Mouse (Mus musculus) forebrain, embryonic 11.5 days (tissue): ENCODE results near the gene Meaf6. TPM values are rescaled to one million over a fixed set of nuclear protein-coding genes. Genes with fewer than 3 reads are reported as not detected.

ENCODE experiments used
- ATAC-seq: fragments of 200-750 bp; cut with Nextera tagmentation; replicated peaks from 2 replicates; pipeline ENCODE4 v1.8.0; 2017; ENCODE audit warnings: moderate TSS enrichment; ENCODE audit not compliant: low FRiP score
- DNase-seq: peaks from one replicate; pipeline ENCODE4 v3.0.0-alpha.2; 2017; ENCODE audit warnings: low spot score
- H3K27ac ChIP-seq: fragments of 300-500 bp; sonication (generic); 2 replicates; pipeline ENCODE4 v1.5.1; 2014; ENCODE audit warnings: low read depth, low read length
- H3K27me3 ChIP-seq: fragments of 300-500 bp; sonication (generic); 2 replicates; pipeline ENCODE4 v1.6.1; 2014; ENCODE audit warnings: mild to moderate bottlenecking, low read length, mixed read lengths; ENCODE audit not compliant: control insufficient read depth, insufficient read depth
- H3K36me3 ChIP-seq: fragments of 300-500 bp; sonication (generic); 2 replicates; pipeline ENCODE4 v1.6.1; 2014; ENCODE audit warnings: mild to moderate bottlenecking, low read length, moderate library complexity, mixed read lengths; ENCODE audit not compliant: control insufficient read depth, insufficient read depth
- H3K4me1 ChIP-seq: fragments of 300-500 bp; sonication (generic); replicated peaks from 2 replicates; pipeline ENCODE4 v1.6.1; 2014; ENCODE audit warnings: low read length, mixed read lengths; ENCODE audit not compliant: control insufficient read depth, insufficient read depth
- H3K4me2 ChIP-seq: fragments of 300-500 bp; sonication (generic); 2 replicates; pipeline ENCODE4 v1.6.1; 2014; ENCODE audit warnings: low read depth, mild to moderate bottlenecking, low read length, moderate library complexity, mixed read lengths; ENCODE audit not compliant: severe bottlenecking
- H3K4me3 ChIP-seq: fragments of 300-500 bp; sonication (generic); 2 replicates; pipeline ENCODE4 v1.5.1; 2014; ENCODE audit warnings: low read depth, low read length
- H3K9ac ChIP-seq: fragments of 300-500 bp; sonication (generic); 2 replicates; pipeline ENCODE4 v1.6.1; 2014; ENCODE audit warnings: low read length
- H3K9me3 ChIP-seq: fragments of 300-500 bp; sonication (generic); 2 replicates; pipeline ENCODE4 v1.6.1; 2016; ENCODE audit warnings: low read length, mixed read lengths; ENCODE audit not compliant: control insufficient read depth
- WGBS: fragments of 180-500 bp; shearing (Covaris S2); extraction: QIAGEN DNeasy Blood & Tissue Kit; methylation state at CpG from one replicate; pipeline ENCODE4 v1.1.7; 2014; 5-methylcytosine and 5-hydroxymethylcytosine counted together
- polyA plus RNA-seq: library from polyadenylated mRNA; unstranded; fragments of >200 nt; fragmentation: Nextera tagmentation; extraction: Ambion mirVana; gene quantifications from 2 replicates; pipeline ENCODE4 v1.2.1, GENCODE M21; 2014

Gene Meaf6
- polyA plus RNA-seq, 1 experiment from 2014 or later = 109 TPM

- H3K27me3 ChIP-seq = peaks cover 2% of the 10 kb centered on the region; the same call in 1 of the 2 replicates
- 72% methylated on average over 5 of the region's 5 CpGs for WGBS
- no peak for ATAC-seq
These were observed 59.3 kb downstream of the Meaf6 start for GRCm38 (mm10) chr4:125144211-125144610.

DNA sequence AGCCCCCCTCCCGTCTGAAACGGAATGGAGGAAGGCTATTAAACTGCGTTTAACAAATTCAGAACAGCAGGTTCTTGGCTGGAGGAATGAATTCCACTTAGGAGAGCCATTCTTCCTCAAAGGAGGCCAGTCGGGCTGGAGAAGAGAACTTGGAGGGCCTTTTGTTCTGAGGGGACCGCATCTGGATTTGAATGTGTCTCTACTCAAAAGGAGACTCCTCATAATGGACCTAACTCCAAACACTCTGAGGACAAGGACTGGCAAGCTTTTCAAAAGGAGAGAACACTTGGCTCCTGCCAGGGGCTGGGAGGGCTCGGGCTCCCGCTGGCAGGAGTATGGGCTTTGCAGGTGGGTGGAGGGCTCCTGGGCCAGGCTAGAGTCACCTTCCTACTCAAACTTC is 59.7 kb downstream of the Meaf6 start:
- Histone ChIP-seq H3K4me3 (no peak overlapping the region), H3K27ac (no peak overlapping the region), H3K9ac (no peak overlapping the region), H3K4me1 (no peaks in the 10 kb centered on the region; the same call in 1 of the 2 replicates), H3K9me3 (no peaks in the 10 kb centered on the region), H3K36me3 (no peaks in the 10 kb centered on the region), H3K4me2 (no peak overlapping the region), H3K27me3 (peaks cover 2% of the 10 kb centered on the region; the same call in 1 of the 2 replicates)
- no peak for ATAC-seq
- WGBS = 15% methylated on average over 7 of the region's 7 CpGs
- DNase-seq = no peak

More at GRCm38 (mm10) chr4:125144211-125144610, 59.3 kb downstream of the Meaf6 start:
- no peak overlapping the region for H3K4me3 ChIP-seq
- no peaks in the 10 kb centered on the region for H3K36me3 ChIP-seq
- no peak for DNase-seq
- no peak overlapping the region for H3K9ac ChIP-seq
- no peaks in the 10 kb centered on the region for H3K9me3 ChIP-seq
- no peak overlapping the region for H3K27ac ChIP-seq
- H3K4me2 ChIP-seq = no peak overlapping the region
- H3K4me1 ChIP-seq = no peaks in the 10 kb centered on the region; the same call in 1 of the 2 replicates

- no peaks in the 10 kb centered on the region for H3K9me3 ChIP-seq
- no peaks in the 10 kb centered on the region for H3K36me3 ChIP-seq
- H3K9ac ChIP-seq = no peak overlapping the region
These were observed 60.3 kb downstream of the Meaf6 start for GRCm38 (mm10) chr4:125145213-125145612.

DNA sequence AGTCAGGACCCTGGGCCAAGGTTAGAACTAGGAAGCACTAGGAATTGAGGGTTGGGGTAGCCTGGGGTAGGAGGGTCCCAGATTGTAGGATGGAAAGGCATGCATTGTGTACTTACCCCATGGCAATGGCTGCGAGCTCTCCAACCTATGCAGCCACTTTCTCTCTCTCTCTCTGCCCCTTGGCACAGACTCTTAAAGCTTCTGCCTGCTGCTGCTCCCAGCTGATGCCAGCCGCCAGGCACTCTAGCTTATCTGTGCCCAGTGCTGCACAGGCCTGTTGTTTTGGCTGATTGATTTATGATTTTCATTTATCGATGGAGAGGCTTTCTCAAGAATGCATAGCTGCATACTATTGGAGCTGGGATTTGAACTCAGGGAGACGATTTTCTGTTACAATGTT is 63.0 kb downstream of the Meaf6 start:
- DNase-seq (no peak), ATAC-seq (no peak)
- Histone ChIP-seq H3K9me3 (no peaks in the 10 kb centered on the region), H3K4me1 (no peaks in the 10 kb centered on the region; the same call in 1 of the 2 replicates), H3K27me3 (0 out of 2 replicates have a peak, but pooled peaks cover 2% of the 10 kb centered on the region), H3K9ac (no peak overlapping the region), H3K36me3 (no peaks in the 10 kb centered on the region), H3K27ac (no peak overlapping the region), H3K4me2 (no peak overlapping the region), H3K4me3 (no peak overlapping the region)
- 90% methylated on average over 4 of the region's 4 CpGs for WGBS

More at GRCm38 (mm10) chr4:125145213-125145612, 60.3 kb downstream of the Meaf6 start:
- WGBS = 47% methylated on average over 10 of the region's 10 CpGs
- Histone ChIP-seq H3K27me3 (peaks cover 2% of the 10 kb centered on the region; the same call in 1 of the 2 replicates), H3K4me1 (no peaks in the 10 kb centered on the region; the same call in 1 of the 2 replicates), H3K4me3 (no peak overlapping the region), H3K4me2 (no peak overlapping the region), H3K27ac (no peak overlapping the region)
- DNase-seq (no peak), ATAC-seq (no peak)

- H3K4me1 ChIP-seq = no peaks in the 10 kb centered on the region; the same call in 1 of the 2 replicates
These were observed 64.5 kb downstream of the Meaf6 start for GRCm38 (mm10) chr4:125149460-125149859.

DNA sequence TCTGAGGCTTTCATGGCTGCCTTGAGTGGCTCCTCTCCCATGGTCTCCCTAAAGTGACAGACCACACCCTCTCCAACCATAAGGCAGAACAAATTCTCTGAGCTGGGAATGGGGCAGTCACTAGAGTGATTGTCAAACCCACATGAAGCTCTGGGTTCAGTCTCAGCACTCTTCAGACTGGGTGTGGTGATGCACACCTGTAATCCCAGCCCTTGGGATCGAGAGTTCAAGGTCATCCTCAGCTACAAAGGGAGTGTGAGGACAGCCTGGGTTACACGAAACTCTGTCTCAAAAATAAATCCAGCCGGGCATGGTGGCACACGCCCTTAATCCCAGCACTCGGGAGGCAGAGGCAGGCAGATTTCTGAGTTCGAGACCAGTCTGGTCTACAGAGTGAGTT is 67.5 kb downstream of the Meaf6 start:
- Histone ChIP-seq H3K4me1 (no peaks in the 10 kb centered on the region), H3K27me3 (no peaks in the 10 kb centered on the region), H3K27ac (no peak overlapping the region), H3K4me2 (no peak overlapping the region), H3K9me3 (no peaks in the 10 kb centered on the region), H3K36me3 (no peaks in the 10 kb centered on the region), H3K4me3 (no peak overlapping the region), H3K9ac (no peak overlapping the region)
- 90% methylated on average over 6 of the region's 6 CpGs for WGBS
- ATAC-seq (no peak), DNase-seq (no peak)

More at GRCm38 (mm10) chr4:125149460-125149859, 64.5 kb downstream of the Meaf6 start:
- no peaks in the 10 kb centered on the region for H3K9me3 ChIP-seq
- H3K36me3 ChIP-seq = no peaks in the 10 kb centered on the region
- H3K4me3 ChIP-seq = no peak overlapping the region
- H3K4me2 ChIP-seq = no peak overlapping the region
- DNase-seq (no peak), ATAC-seq (no peak)
- 35% methylated on average over 5 of the region's 5 CpGs for WGBS
- no peak overlapping the region for H3K9ac ChIP-seq
- no peak overlapping the region for H3K27ac ChIP-seq
- H3K27me3 ChIP-seq = 0 out of 2 replicates have a peak, but pooled peaks cover 2% of the 10 kb centered on the region

GRCm38 (mm10) chr4:125153659-125154241 is 68.8 kb downstream of the Meaf6 start:
- H3K9me3 ChIP-seq = no peaks in the 10 kb centered on the region
- H3K36me3 ChIP-seq = no peaks in the 10 kb centered on the region
- H3K27me3 ChIP-seq = no peaks in the 10 kb centered on the region
- no peak overlapping the region for H3K4me3 ChIP-seq
- no peak for ATAC-seq
- H3K27ac ChIP-seq = no peak overlapping the region
- H3K9ac ChIP-seq = no peak overlapping the region
- DNase-seq = no peak
- 76% methylated on average over 4 of the region's 4 CpGs for WGBS
- no peaks in the 10 kb centered on the region for H3K4me1 ChIP-seq
- no peak overlapping the region for H3K4me2 ChIP-seq

- no peak for DNase-seq
- WGBS = 90% methylated on average over 5 of the region's 5 CpGs
These were observed 70.7 kb downstream of the Meaf6 start for GRCm38 (mm10) chr4:125155646-125156045.

DNA sequence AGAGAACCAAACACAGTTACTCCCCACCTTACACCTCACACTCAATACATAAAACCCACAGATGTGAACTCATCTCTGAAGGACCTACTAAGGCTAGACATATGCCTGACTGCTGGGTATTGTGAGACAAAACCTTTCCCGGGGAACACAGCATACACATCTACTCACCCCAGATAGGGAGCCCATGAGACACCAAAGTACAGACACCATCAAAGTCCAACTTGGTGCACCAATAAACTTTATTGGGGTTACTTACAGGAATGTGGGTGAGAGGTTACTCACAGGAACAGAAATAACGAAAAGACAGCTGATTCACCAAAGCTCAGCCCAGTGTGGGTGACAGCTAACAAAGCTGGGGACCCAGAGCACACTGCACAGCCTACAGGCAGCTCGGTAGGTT is 72.4 kb downstream of the Meaf6 start:
- Histone ChIP-seq H3K9me3 (no peaks in the 10 kb centered on the region), H3K27ac (no peak overlapping the region), H3K27me3 (no peaks in the 10 kb centered on the region; the same call in 1 of the 2 replicates), H3K4me1 (no peaks in the 10 kb centered on the region), H3K36me3 (no peaks in the 10 kb centered on the region), H3K9ac (no peak overlapping the region), H3K4me3 (no peak overlapping the region), H3K4me2 (no peak overlapping the region)
- no peak for ATAC-seq
- 85% methylated on average over 3 of the region's 3 CpGs for WGBS
- no peak for DNase-seq

More at GRCm38 (mm10) chr4:125155646-125156045, 70.7 kb downstream of the Meaf6 start:
- H3K9ac ChIP-seq = no peak overlapping the region
- no peak overlapping the region for H3K4me3 ChIP-seq
- no peak overlapping the region for H3K4me2 ChIP-seq
- H3K4me1 ChIP-seq = no peaks in the 10 kb centered on the region
- H3K27ac ChIP-seq = no peak overlapping the region
- no peak for ATAC-seq
- no peaks in the 10 kb centered on the region for H3K9me3 ChIP-seq
- no peaks in the 10 kb centered on the region for H3K36me3 ChIP-seq
- no peaks in the 10 kb centered on the region for H3K27me3 ChIP-seq
